Mouse (Mus musculus) gastrocnemius, postnatal 10 days (tissue): ENCODE data around the gene Gsdma3. TPM values are rescaled to one million over a fixed set of nuclear protein-coding genes. Genes with fewer than 3 reads are reported as not detected.
"Not testable (repeated sequence)": the region's sequence is repeated elsewhere in the genome, so short reads cannot be mapped to it uniquely, and the experiment has no call there.

ENCODE experiments used
- DNase-seq: peaks from one replicate; pipeline ENCODE4 v3.0.0; 2021; ENCODE audit warnings: mixed read lengths
- total RNA-seq, 2 experiments: library from RNA; stranded (reverse); gene quantifications; 2 replicates each; pipeline ENCODE4 v1.2.3; 2021

The Gsdma3 gene
- total RNA-seq, 2 experiments from 2014 or later, result 0.45 to 0.47 TPM

DNA sequence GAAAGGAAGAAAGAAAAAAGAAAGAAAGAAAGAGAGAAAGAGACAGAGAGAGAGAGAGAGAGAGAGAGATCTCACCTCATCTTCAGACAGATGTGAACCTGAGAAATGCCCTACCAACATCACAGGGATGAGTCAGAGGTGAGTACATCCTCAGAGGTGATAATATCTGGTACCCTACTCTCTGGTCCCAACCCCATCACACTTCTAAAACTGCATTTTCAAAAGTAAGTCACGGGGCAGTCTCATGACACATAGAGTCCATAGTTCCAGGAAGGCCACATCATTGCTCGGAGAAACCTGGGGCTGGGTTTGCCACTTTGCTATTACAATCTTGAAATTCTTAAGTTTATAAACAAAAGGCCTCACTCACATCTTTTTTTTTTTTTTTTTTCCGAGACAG, 30.2 kb upstream of the Gsdma3 start:
- DNase-seq, result no peak

DNA sequence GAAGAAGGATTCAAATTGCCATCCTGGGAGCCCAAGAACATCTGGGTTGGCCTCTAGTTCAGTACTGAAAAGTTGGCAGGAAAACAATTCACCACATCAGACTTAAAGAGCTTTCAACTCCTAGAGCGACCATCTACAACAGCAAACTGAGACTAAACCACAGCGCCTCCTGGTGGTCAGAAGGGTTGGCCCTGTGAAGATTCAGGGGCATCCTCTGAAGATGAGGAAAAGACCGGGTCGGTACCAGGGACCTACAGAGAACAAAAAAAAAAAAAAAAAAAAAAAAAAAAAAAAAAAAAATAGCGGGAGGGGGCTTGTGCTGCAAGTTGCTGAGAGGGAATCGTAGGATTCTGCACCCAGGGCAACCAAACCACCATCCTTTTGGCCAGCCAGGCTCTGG, 28.8 kb upstream of the Gsdma3 start:
- peak; percentile 66 for DNase-seq

DNA sequence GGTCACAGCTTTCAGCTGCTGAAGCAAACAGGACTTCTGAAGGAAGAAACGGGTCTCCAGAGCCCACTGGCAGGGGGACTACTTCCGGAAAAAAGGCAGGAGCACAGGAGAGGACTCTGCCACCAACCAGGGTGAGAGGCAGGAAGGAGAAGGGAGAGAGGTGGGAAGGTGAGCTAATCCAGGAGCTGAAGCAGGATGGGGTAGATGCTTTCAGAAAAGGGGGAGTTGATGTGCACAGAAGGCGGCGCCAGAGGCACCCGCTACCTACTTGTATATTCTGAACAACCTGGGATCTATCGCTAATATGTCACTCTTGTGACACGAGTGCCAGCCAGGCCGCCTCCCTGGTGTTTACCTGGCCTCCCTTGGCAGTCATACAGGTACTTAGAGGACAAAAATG, 28.2 kb upstream of the Gsdma3 start, which contains the start of gene Lrrc3c:
TSS of gene Lrrc3c (plus strand) at position 301 of the 400 bp plus-strand sequence.
- no peak for DNase-seq

GRCm38 (mm10) chr11:98598851-98599290, 27.3 kb upstream of the Gsdma3 start:
- DNase-seq, result no peak

GRCm38 (mm10) chr11:98599291-98599690, 26.9 kb upstream of the Gsdma3 start:
- DNase-seq, result no peak

DNA sequence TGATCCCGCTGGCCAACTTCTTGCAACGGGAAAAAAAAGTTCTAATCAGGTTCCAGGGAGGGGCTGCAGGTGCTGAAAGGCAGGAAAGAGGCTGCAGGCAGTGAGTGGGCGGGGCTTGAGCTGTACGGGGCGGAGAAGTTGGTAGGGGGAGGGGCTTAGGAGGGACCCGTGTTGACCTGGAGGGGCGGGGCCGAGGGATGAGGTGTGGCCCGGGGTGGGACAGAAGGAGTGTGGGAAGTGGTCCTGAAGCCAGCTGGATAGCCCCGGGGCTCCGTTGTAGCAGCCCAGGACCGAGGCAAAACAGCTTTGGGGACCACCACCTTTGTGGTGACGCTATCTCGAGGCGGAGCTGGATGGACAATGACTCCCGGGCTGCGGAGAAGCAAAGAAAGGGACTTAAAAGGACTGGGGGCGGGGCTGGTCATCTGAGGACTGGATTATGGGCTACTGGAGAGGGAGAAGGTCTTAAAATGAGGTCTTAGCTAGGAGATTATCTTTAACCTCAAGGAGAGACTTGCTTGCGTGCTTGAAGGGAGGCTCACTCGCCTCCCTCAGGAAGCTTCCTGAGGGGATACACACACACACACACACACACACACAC, 24.0 kb upstream of the Gsdma3 start:
- DNase-seq, result no peak

DNA sequence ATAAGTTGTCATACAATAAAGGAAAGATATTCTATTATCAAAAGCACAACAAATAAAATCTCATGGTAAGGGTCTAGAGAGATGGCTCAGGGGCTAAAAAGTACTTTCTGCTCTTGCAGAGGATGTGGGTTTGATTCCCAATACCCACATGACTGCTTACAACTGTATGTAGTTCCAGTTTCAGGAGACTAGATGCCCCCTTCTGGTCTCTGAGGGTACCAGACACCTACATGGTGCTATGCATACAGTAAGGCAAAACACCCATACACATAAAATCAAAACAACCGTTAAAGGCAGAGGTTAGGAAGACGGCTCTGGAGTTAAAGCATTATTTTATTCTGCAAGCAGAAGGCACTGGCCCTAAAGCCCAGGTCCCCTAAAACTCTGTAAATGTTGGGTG, 22.2 kb upstream of the Gsdma3 start:
- no peak for DNase-seq

DNA sequence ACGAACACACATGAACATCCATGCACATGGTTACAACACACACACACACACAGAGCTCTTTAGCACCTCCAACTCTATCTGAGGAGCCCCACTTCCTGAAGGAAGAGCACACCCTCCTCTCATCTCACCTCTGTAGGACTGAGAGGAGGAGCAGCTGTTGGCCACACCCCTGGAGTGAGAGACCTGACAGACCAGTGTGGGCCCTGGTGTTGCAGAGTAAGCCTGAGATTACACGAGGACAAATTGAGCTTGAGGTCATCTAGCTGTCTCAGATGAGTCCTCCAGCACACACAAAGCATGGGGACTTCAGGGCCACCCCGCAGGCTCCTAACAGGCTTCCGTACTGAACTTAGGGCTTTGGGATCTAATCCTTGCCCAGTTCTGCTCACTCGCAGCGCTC, 21.2 kb upstream of the Gsdma3 start:
- not testable (repeated sequence) for DNase-seq

GRCm38 (mm10) chr11:98606763-98607162, 19.4 kb upstream of the Gsdma3 start:
- DNase-seq, result no peak

- DNase-seq, result no peak
Observed at GRCm38 (mm10) chr11:98620791-98621190, 5.4 kb upstream of the Gsdma3 start.

GRCm38 (mm10) chr11:98623981-98624380, 2.2 kb upstream of the Gsdma3 start:
- not testable (repeated sequence) for DNase-seq

DNA sequence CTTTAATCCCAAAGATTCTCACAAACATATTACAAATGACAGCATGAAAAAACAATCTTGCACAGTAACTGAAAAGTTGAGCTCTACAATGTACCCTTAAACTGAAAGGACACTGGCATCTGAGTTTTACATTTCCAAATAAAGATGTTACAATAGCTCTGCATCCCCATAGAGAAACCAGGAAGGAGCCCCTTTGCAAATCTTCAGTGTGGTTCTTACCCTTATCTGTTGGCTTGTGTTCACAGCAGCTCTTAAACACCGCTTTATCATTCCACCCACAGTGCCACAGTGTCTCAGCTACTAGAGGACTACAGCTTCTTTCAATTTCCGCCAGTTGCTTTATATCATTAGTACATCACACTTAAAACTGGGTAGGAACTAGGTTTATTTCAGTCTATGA, 1.8 kb upstream of the Gsdma3 start:
- not testable (repeated sequence) for DNase-seq

- DNase-seq, result no peak
Observed at GRCm38 (mm10) chr11:98628706-98629105, 2.5 kb downstream of the Gsdma3 start.

DNA sequence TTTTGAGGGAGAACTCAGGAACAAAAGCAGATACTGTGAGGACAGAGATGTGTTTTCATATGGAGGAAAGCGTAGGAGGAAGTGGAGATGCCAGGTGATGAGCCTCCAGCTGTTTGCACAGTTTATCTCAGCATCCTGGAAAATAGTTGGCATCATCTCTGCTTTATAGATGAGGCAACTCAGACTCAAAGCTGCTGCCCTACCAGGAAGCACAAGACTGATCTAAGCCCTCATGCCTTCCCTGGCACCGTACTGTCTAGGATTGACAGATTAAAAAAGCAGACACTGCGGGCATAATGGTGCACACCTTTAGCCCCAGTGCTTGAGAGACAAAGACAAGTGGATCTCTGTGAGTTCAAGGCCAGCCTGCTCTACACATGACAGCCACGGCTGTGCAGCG, 4.5 kb downstream of the Gsdma3 start:
- DNase-seq, result no peak

DNA sequence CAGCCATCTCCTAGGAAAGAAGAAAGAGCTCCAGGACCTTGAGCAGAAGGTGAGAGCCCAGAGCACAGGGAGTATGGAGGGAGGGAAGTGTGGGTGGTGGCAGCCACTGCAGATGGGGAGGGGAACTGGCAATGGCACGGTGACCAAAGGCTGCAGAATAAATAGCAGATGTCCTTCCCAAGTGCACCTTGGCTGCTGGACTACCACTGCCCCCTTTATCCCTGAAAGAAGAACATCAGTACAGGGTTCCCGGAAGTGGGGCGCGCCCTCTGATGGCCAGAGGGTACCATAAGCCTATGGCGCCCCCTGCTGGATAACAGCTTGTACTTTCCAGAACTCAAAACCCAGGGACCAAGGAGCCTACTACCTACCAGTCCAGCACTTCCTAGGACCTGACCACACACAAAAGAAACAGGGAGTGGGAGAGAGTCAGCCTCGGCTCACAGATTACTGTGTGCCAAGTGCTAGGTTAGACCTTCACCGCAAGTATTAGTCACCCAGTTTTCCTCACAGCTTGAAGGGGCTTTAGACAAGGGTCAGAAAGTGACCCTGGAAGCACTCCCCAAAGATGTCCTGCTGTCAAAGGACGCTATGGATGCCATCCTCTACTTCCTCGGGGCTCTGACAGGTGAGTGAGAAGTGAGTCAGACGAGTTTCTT, 9.3 kb downstream of the Gsdma3 start:
- DNase-seq, result not testable (repeated sequence)

GRCm38 (mm10) chr11:98637501-98637900, 11.3 kb downstream of the Gsdma3 start:
- no peak for DNase-seq

GRCm38 (mm10) chr11:98640091-98640490, 13.9 kb downstream of the Gsdma3 start:
- no peak for DNase-seq

- no peak for DNase-seq
Observed at GRCm38 (mm10) chr11:98644757-98645156, 18.6 kb downstream of the Gsdma3 start.

DNA sequence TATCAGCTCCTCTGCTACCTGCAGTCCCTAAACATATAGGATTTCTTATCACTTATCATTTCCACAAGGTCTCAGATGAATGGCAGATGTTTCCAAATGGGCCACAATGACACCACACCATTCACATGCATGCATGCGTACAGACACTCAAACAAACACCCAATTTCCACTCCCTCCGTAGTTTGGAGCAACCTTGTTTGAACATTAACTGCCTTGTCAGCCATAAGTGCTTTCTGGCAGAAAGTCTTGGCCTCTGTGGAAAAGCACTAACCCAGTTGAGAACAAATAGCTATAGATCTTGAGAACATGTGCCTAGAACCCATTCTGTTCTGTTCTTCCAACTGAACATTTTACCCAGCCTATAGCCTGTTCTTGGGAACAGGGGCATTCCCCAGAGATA, 19.8 kb downstream of the Gsdma3 start:
- no peak for DNase-seq

DNA sequence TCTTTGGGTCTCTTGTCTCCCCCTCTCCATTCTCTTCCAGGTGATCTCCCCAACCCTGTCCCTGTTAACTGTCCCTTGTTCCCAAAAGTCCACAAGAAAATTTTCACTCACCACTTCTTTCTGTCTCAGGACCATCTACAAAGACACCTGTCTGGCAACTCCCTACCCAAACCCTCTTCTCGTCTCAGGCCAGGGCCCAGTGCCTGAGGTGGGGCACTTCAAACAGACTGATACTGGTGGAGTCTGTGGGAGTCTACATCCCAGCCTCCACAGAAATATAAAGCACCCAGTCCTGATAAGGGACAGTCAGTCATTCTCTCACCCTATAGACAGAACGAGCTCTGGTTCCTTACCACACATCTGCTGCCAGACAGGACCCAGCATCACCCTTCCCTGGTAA, 20.3 kb downstream of the Gsdma3 start, which contains the start of gene Gsdma2:
TSS of gene Gsdma2 (plus strand) at position 301 of the 400 bp plus-strand sequence.
- DNase-seq, result no peak

DNA sequence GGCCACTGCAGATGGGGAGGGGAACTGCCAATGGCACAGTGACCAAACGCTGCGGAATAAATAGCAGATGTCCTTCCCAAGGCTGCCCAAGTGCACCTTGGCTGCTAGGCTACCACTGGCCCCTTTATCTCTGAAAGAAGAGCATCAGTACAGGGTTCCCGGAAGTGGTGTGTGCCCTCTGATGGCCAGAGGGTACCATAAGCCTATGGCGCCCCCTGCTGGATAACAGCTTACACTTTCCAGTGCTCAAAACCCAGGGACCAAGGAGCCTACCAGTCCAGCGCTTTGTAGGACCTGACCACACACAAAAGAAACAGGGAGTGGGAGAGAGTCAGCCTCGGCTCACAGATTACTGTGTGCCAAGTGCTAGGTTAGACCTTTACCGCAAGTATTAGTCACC, 28.9 kb downstream of the Gsdma3 start:
- peak; percentile 57 for DNase-seq

DNA sequence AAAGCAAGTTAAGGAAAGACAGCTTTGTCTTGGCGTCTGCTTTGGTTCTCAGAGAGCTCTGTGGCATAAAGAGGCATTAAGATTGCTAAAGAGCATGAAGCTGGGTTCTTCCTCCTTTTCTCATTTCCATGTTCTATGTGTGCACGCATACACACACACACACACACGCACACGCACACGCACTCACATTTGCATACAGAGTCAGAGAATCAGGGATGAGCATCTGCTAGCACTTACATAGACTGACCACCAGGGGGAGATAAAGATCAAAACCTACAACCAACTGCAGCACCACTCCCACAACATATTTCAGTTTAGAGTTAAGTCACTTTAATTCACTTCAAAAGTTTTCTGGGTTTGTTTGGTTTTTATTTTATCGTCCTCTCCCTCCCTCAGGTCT, 34.4 kb downstream of the Gsdma3 start:
- DNase-seq, result no peak

DNA sequence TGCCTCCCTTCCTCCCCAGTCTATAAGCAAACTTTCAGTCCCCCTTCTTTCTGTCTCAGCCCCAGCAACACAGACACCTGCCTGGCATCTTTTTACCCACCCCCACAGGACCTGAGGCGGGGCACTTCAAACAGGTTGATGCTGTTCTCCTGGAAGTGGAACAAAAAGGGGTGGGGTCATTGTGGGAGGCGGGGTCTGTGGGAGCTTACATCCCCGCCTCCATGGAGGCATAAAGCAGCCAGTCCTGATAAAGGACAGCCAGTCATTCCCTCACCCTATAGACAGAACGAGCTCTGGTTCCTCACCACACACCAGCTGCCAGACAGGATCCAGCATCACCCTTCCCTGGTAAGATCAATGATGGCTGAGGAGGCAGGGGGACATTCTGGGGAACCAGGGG, 37.9 kb downstream of the Gsdma3 start, which contains the start of gene Gsdma:
TSS of gene Gsdma (plus strand) at position 261 of the 400 bp plus-strand sequence.
- DNase-seq, result no peak

DNA sequence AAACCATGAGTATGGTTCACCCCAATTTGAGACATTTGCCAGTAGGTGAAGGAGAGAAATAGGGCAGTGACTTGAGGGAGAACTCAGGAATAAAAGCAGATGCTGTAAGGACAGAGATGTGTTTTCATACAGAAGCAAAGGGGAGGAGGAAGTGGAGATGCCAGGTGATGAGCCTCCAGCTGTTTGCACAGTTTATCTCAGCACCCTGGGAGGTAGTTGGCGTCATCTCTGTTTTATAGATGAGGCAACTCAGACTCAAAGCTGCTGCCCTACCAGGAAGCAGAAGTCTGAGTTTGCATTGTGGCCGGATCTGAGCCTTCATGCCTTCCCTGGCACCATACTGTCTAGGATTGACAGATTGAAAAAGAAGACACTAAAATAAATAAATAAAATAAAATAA, 42.8 kb downstream of the Gsdma3 start:
- DNase-seq, result no peak
